Mouse (Mus musculus): ENCODE results near the gene Olfr937.

Gene Olfr937

GRCm38 (mm10) chr9:39064851-39065250 lies at the start of gene Olfr937:
Olfr937 (minus strand) TSS chr9:39064951.
- no peak for DNase-seq (ENCODE audit: low read depth, low spot score)

GRCm38 (mm10) chr9:39078787-39079186 lies 14.0 kb upstream of the Olfr937 start, which contains the start of gene Olfr938:
Olfr938 (minus strand) TSS chr9:39078887.
- DNase-seq (ENCODE audit: low read depth, low spot score), result no peak

- DNase-seq (ENCODE audit: low read depth, low spot score), result no peak
Observed at GRCm38 (mm10) chr9:39023277-39023676, 41.5 kb downstream of the Olfr937 start, which contains the start of gene Olfr146. Olfr146 (minus strand) TSS chr9:39023377.
